Mouse (Mus musculus) cerebral cortex, adult 2 months (tissue): ENCODE data around the gene Mrpl32.

Experiments
- WGBS: fragments of 180-500 bp; shearing (Covaris S2); methylation state at CpG from one replicate; pipeline ENCODE4 v1.1.7; 2018; 5-methylcytosine and 5-hydroxymethylcytosine counted together

Mrpl32 gene

DNA sequence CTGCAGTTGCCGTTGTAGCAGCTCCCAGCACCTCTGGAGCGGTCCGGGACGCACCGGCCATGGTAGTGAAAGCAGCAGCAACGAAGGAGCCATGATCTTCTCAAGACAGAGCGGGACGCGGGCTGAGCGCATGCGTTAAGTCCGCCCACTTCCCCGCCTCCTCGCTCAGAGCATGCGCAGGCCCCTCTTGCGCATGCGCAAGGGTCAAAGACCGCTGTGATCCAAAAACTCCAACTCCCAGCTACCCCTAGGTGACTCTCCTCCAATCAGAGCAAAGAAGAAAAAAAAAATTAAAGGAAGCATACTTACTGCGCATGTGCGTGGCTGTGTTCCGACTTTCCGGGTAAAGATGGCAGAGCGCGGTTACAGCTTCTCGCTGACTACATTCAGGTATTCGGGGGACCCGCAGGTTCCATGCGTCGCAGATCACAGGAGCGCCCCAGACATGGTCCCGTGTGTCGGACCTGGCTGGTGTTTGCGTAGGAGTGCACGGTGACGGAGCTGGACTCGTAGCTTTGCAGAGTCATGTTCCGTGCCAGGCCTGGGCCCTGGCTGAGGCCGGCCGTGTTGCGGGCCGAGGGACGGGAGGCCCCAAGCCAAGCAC lies at the start of gene Mrpl32, which contains the start of gene Psma2:
Gene Mrpl32 (minus strand): TSS at position 240 of the 604 bp plus-strand sequence.
Gene Psma2 (plus strand): TSS at position 315 of the 604 bp plus-strand sequence.
- under 1% methylated on average over 42 of the region's 42 CpGs for WGBS

DNA sequence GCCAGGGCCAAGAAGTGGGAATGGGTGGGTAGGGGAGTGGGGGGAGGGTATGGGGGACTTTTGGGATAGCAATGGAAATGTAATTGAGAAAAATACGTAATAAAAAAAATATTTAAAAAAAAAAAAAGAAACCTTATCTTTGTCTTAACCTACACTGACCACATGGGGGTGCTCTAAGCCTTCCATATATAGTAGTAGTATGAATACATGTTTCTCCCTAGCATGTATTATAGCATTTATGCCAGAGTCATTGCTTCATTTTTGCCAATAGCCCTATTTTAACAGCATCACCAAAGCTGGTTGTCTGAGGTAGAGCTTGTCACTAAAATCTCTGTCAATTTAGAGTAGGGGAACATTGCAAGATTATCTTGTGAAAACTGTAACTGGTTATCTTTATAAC lies 36.3 kb upstream of the Mrpl32 start:
- WGBS = 5% methylated on average over 1 of the region's 1 CpGs

DNA sequence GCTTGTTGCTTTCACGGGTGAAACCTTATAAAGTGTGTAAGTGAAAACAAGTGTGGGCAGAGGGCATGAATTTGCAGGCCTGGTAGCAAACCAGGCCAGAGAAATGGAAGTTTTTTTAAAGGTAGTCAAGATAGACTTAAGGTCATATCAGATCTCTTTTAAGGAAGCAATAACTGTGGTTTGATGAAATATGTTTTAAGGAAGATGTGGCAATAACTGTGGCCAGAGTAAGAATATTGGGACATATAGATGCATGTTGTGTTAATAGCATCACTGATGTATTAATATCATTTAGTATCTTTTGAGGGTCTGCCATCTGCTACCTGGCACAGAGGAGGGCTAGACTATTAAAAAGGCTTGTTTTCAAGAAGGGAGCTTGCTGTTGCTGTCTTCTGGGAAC lies 27.0 kb upstream of the Mrpl32 start:
- 72% methylated on average over 1 of the region's 1 CpGs for WGBS

DNA sequence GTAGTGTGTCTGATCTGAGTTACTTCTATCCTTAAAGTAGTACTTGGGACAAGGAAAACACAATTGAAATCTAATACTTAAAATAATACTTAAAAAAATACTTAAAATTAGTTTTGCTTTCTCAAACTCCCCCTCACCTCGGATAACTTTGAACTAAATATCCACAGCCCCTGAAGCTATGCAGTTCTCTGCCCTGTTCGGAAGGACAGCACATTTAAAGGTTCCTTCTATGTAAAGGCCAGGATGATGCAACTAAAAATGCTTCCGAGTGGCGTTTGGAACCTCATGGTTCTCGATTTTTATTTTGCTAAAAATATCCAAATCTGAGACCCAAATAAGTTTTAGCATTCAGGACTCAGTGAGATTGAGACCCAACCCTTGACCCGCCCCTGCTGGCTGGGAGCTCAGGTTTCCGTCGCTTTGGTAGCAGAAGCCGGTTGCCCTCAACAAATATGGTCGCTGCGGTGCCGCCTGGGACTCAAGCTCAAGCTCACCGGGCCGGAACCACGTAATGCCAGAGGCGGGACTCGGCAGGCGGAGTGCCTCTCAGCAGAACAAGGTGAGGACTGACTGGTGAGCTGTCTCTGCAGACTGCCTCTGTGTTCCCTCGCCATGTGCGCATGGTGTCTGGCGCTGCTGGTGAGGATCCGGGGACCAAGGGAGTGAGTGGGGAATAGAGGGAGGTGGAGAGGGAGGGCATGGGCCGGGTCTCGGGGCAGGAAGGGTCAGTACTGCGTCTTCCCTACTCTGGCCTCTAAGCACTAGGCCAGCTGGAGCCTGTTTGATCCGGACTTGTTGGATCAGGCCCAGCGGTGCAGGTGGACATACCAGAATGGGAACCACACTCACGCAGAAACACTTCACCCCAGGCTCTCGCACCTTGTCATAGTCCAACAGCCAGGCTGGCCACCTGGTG lies 17.0 kb upstream of the Mrpl32 start, which contains the start of gene AW209491:
Gene AW209491 (plus strand): TSS at position 429 of the 916 bp plus-strand sequence.
- WGBS = under 1% methylated on average over 29 of the region's 29 CpGs

DNA sequence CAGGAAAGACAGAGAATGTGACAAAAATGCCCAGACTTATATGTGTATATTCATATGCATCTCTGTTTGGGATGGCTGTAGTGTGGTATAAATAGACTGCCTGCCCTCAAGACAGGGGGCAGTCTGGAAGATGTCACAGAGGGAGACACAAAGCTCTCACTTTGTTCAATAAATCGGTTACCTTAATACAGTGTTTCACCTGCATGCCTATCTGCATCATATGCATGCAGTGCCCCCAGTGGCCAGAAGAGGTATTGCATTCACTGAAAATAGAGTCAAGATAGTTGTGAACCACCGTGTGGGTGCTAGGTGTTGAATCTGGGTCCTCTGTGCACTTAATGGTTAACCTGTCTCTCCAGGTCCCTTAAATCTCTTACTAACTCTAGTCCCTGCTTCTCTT lies 5.8 kb upstream of the Mrpl32 start:
- WGBS = 11% methylated on average over 2 of the region's 2 CpGs

DNA sequence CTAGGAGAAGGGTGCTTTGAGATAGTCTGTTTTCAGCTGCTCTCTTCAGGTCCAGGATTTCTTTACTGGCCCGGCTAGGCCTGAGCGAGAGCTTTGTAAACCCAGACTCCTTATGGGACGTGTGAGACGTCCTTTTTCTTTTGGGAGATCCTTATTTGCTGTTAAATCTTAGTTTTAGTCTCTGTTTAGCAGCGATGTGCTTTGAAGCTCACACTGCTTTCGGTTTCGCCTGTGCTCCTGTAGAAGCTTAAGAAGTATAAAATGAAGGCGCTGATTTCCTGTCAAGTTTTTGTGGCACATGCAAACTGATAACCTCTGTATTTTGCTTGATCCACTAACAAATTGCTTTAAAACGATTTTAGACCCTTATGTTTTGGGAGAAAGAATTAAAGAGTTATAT lies 588 bp upstream of the Mrpl32 start:
- under 1% methylated on average over 9 of the region's 9 CpGs for WGBS

DNA sequence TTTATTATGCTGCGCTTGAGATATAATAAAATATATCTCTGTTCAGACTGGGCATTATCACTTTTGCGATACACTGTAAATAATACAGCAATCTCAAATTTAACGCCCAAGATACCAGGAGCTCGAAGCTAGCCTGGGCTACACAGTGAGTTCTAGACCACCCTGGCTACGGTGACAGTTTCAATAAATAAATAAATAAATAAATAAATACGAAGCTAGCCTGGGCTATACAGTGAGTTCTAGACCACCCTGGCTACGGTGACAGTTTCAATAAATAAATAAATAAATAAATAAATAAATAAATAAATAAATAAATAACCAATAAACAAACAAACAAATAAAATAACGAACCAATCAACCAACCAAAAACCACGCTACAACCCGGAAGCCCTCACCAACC lies 502 bp downstream of the Mrpl32 start:
- WGBS = 8% methylated on average over 10 of the region's 10 CpGs

DNA sequence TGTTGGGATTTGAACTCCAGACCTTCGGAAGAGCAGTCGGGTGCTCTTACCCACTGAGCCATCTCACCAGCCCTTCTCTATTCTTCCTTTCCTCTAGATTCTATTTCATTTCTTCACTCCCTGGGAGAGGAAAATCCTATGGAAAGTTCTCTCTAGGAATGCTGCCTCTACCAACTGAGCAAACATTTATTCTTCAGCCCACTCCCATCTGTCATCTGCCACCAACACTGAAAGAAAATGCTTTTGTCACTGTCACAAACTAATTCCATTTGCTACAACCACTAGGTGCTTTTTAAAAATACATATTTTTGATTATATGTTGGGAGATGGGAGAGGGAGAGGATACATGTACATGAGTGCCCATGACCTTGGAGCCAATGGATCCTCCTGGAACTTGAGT lies 10.2 kb downstream of the Mrpl32 start:
- 89% methylated on average over 2 of the region's 2 CpGs for WGBS

DNA sequence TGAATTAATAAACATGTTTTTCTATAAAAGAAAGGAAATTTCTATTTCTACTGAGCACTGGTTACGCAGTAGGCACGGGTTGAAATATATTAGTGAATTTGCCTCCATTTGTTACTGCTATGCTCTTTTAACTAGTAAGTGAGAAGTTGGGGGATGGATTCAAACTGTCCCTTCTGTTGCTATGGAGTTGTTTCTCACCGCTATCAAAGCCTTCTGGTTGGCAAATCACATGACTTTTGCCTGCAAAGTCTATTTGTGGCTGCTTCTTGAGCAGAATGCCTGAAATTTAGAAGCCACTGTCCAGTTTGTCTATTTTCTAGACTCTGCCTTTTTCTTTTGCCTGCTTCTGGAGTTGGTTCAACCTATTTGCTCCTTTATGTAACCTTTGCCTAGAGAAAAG lies 32.6 kb downstream of the Mrpl32 start:
- whole genome bisulfite sequencing = 57% methylated on average over 3 of the region's 3 CpGs

DNA sequence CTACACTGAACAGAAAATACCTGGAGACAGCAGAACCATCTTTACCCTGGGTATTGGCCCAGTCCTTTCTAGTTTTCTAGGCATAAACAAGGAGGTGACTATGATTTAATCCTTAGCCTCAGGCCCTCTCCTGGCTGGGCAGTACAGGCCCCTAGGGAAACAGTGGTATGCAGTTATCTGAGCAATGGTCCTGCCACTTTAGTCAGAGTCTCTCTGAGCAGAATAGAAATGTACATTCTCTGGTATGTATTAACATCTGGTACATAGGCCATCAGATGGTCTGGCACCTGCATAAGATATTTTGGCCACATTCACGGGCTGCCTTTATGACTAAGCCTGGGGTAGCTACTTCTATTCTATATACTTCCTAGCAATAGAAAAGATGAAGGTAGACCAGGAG lies 51.6 kb downstream of the Mrpl32 start:
- WGBS = 79% methylated on average over 1 of the region's 1 CpGs
